Mouse (Mus musculus) ES-E14 (cell line): ENCODE results near the gene Tradd. TPM values are rescaled to one million over a fixed set of nuclear protein-coding genes. Genes with fewer than 3 reads are reported as not detected.
"Not testable (repeated sequence)": the region's sequence is repeated elsewhere in the genome, so short reads cannot be mapped to it uniquely, and the experiment has no call there.

Experiments used
- DNase-seq: peaks from one replicate; pipeline ENCODE4 v3.0.0-alpha.2; 2013; ENCODE audit warnings: low read depth, low spot score
- H3K27ac ChIP-seq: 2 replicates; pipeline ENCODE4 v1.5.1; 2012; ENCODE audit warnings: low read depth, mild to moderate bottlenecking, low read length, moderate library complexity, mixed read lengths; ENCODE audit not compliant: poor library complexity, insufficient read depth, severe bottlenecking
- H3K36me3 ChIP-seq: 2 replicates; pipeline ENCODE4 v1.6.1; 2012; ENCODE audit warnings: mild to moderate bottlenecking, low read length, moderate library complexity, mixed read lengths; ENCODE audit not compliant: control insufficient read depth, poor library complexity, insufficient read depth, severe bottlenecking
- H3K4me1 ChIP-seq, 2 experiments: fragments of 150-350 bp in 1 of 2; sonication (generic) in 1 of 2; 2 replicates each; pipeline ENCODE4 v1.6.1; 2012; ENCODE audit warnings: low read length in 2 of 2, mild to moderate bottlenecking in 1 of 2, mixed read lengths in 1 of 2; ENCODE audit not compliant: control insufficient read depth in 2 of 2, insufficient read depth in 2 of 2, poor library complexity in 1 of 2
- H3K4me3 ChIP-seq, 2 experiments: fragments of 150-350 bp in 1 of 2; sonication (generic) in 1 of 2; 2 replicates each; pipeline ENCODE4 v1.5.1; 2012; ENCODE audit warnings: low read length in 2 of 2, low read depth in 1 of 2, mild to moderate bottlenecking in 1 of 2, mixed read lengths in 1 of 2; ENCODE audit not compliant: insufficient read depth in 1 of 2, poor library complexity in 1 of 2, severe bottlenecking in 1 of 2
- H3K9ac ChIP-seq: 2 replicates; pipeline ENCODE4 v1.6.1; 2012; ENCODE audit warnings: low read depth, mild to moderate bottlenecking, low read length, mixed read lengths; ENCODE audit not compliant: poor library complexity, insufficient read depth, severe bottlenecking
- H3K9me3 ChIP-seq: fragments of 150-350 bp; sonication (generic); 2 replicates; pipeline ENCODE4 v1.6.1; 2012; ENCODE audit warnings: low read depth, mild to moderate bottlenecking, low read length; ENCODE audit not compliant: control insufficient read depth, insufficient read depth
- CHD2 ChIP-seq: IDR thresholded peaks from 2 replicates; pipeline ENCODE4 v1.6.1; 2014; ENCODE audit warnings: mild to moderate bottlenecking, low read depth, low read length, inconsistent platforms
- HCFC1 ChIP-seq: IDR thresholded peaks from 2 replicates; pipeline ENCODE4 v1.6.1; 2012; ENCODE audit warnings: low read length, inconsistent platforms, borderline replicate concordance; ENCODE audit not compliant: insufficient read depth
- MAFK ChIP-seq: IDR thresholded peaks from 2 replicates; pipeline ENCODE4 v1.6.1; 2014; ENCODE audit warnings: mild to moderate bottlenecking, low read depth, low read length, inconsistent platforms; ENCODE audit not compliant: insufficient read depth
- ZC3H11A ChIP-seq: IDR thresholded peaks from 2 replicates; pipeline ENCODE4 v1.6.1; 2012; ENCODE audit warnings: low read depth, mild to moderate bottlenecking, inconsistent platforms, low read length, borderline replicate concordance
- ZNF384 ChIP-seq: IDR thresholded peaks from 2 replicates; pipeline ENCODE4 v1.6.1; 2012; ENCODE audit warnings: low read depth, low read length, inconsistent platforms
- in situ Hi-C, 2 experiments: fragments of 600-800 bp; cut with MboI; formaldehyde crosslinking; loops; one replicate each; pipeline ENCODE4 v1.15.1; 2025; ENCODE audit warnings: low sequenced_read_pairs in 2 of 2, inconsistent platforms in 1 of 2; ENCODE audit not compliant: unreplicated experiment in 2 of 2
- total RNA-seq: library from RNA; depleted of rRNA; stranded (reverse); fragments of 300-350 nt; gene quantifications from 2 replicates; pipeline ENCODE4 v1.2.3, GENCODE M21; 2012

The Tradd gene
- total RNA-seq, 1 experiment, result 7.6 TPM

DNA sequence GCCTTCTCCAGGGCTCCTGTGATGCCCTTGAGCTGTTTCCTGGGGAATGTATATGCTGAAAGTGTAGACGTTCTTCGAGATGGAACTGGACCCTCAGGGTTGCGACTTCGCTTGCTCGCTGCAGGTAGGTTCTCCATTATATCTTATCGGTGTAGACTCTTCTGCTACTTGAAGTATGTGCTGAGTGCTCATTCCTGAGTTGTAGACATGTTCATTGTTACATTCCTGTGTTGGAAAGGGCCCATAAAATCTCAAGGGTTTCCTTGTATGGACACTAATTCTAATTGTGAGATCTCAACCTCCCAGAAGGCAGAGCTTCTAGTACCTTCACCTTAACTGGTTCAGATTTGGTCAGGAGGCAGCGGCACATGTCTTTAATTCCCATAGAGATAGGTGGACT, 23.4 kb downstream of the Tradd start:
- peaks cover 0 to 3% of the 10 kb centered on the region in 2 experiments; a peak in 2 of 4 replicates for H3K4me1 ChIP-seq
- DNase-seq, result no peak
- H3K36me3 ChIP-seq, result peaks cover 39% of the 10 kb centered on the region
- in situ Hi-C loops, result no loop called here
- H3K9me3 ChIP-seq, result no peaks in the 10 kb centered on the region
- no peak overlapping the region for H3K27ac ChIP-seq
- H3K4me3 ChIP-seq, result no peak overlapping the region
- TF ChIP-seq ZNF384 (no peak), CHD2 (no peak), MAFK (no peak), HCFC1 (no peak), ZC3H11A (no peak)
- H3K9ac ChIP-seq, result no peak overlapping the region

DNA sequence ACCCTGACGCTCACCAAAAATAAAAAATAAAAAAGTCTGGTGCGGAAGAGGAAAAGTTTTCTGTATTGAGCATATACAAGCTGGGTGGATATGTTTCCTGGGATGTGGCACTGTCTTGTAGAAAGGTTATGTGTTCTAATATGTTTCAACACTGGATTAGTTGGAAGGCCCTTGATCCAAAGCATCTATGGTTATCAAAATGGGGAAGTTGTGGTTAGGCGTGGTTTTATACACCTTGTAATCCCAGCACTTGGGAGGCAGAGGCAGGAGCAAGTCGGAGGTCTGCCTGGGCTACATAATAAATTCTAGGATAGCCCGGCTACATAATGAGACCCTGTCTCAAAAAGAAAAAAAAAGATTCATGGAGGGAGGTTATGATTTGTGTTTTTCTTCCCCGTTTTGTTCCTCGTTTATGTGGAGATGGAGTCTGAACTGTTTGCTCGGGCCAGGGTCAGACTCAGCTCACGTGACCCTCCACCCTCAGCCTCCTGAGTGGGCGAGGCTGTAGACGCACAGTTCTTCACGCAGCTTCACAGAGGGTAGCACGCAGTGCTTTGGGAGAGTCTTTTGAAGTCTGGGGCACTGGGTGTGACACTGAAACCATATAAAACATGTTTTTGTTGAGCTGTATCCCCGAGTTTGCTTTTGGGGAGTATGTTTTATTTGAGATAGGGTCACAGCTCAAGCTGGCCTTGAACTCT, 26.8 kb downstream of the Tradd start:
- Histone ChIP-seq H3K4me3 (no peak overlapping the region), H3K36me3 (peaks cover 36% of the 10 kb centered on the region), H3K9ac (no peak overlapping the region), H3K9me3 (no peaks in the 10 kb centered on the region), H3K27ac (no peak overlapping the region), H3K4me1 (peaks cover 7% of the 10 kb centered on the region in 2 experiments)
- DNase-seq, result no peak
- in situ Hi-C loops, result no loop called here
- no peak for TF ChIP-seq ZC3H11A
- no peak for TF ChIP-seq CHD2
- TF ChIP-seq ZNF384, result 0 out of 2 replicates have a peak, but pooled peaks have one; percentile 20
- no peak for TF ChIP-seq HCFC1
- TF ChIP-seq MAFK, result no peak

DNA sequence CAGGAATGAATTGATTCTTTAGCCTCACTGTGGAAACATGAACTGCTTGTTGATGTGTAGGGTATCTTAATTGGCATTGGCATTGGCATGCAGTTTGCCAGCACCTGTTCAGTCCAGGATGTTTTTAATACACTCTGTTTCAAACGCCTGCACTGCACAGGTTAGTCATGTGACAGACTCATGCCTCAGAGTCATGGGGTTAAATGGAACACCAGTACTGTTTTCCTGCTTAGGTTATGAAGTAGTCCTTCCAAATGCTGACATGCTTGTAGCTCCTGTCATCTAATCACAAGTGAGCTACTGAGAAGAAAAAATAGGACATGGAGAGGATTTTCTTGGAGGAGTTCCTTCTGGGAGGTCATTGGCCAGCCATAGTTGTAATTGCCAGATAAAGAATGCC, 29.2 kb downstream of the Tradd start:
- no peak overlapping the region for H3K4me3 ChIP-seq
- TF ChIP-seq ZC3H11A (no peak), CHD2 (no peak)
- no peak for DNase-seq
- peaks cover 25% of the 10 kb centered on the region for H3K36me3 ChIP-seq
- in situ Hi-C loops, result no loop called here
- H3K9me3 ChIP-seq, result no peaks in the 10 kb centered on the region
- H3K4me1 ChIP-seq, result peaks cover 12 to 22% of the 10 kb centered on the region in 2 experiments
- H3K9ac ChIP-seq, result no peak overlapping the region
- H3K27ac ChIP-seq, result no peak overlapping the region

GRCm38 (mm10) chr8:105233126-105233935, 31.1 kb downstream of the Tradd start:
- in situ Hi-C loops, result no loop called here
- H3K27ac ChIP-seq, result peak overlapping the region; percentile 64; the same call in 1 of the 2 replicates
- TF ChIP-seq CHD2 (peak; percentile 63; the same call in 1 of the 2 replicates), ZNF384 (0 out of 2 replicates have a peak, but pooled peaks have one; percentile 76), MAFK (0 out of 2 replicates have a peak, but pooled peaks have one; percentile 20), HCFC1 (no peak), ZC3H11A (no peak)
- H3K36me3 ChIP-seq, result peaks cover 10% of the 10 kb centered on the region
- no peak overlapping the region; the same call in 1 of the 2 replicates for H3K9ac ChIP-seq
- H3K4me3 ChIP-seq, result no peak overlapping the region
- no peak for DNase-seq
- H3K4me1 ChIP-seq, result peaks cover 17 to 23% of the 10 kb centered on the region in 2 experiments
- H3K9me3 ChIP-seq, result no peaks in the 10 kb centered on the region

GRCm38 (mm10) chr8:105232321-105232693, 32.1 kb downstream of the Tradd start:
- H3K27ac ChIP-seq, H3K9me3 ChIP-seq, H3K9ac ChIP-seq, in situ Hi-C loops, DNase-seq, H3K4me3 ChIP-seq: not testable (repeated sequence)
- Histone ChIP-seq H3K36me3 (peaks cover 10% of the 10 kb centered on the region), H3K4me1 (peaks cover 14 to 23% of the 10 kb centered on the region in 2 experiments)
